17 mouse cellular contexts compared by ENCODE assay signal in genomic region chr7:81093420-81093965, GRCm38 (mm10). TPM values are rescaled to one million over a fixed set of nuclear protein-coding genes. Genes with fewer than 3 reads are reported as not detected.
DNase-seq lines count a peak whose midpoint lies in the region; ATAC-seq and TF ChIP-seq lines count a peak whose summit lies in the region.
"Had no signal": no experiment of that assay in that cellular context is flagged by ENCODE, and none has a peak within 500 bp of the region (broad histone marks: within the 10 kb centered on the region; RNA-seq: fewer than 3 reads in every experiment).

No protein-coding gene starts in this region.

- peak overlapping the region; percentile 34 for H3K9ac ChIP-seq in heart, embryonic 16.5 days (ENCODE audit: low read length)
- H3K9ac ChIP-seq in heart, adult 2 months (ENCODE audit: low read depth, low read length): no peak overlapping the region
- H3K9ac ChIP-seq: limb, embryonic 12.5 days; midbrain, embryonic 15.5 days; neural tube, embryonic 12.5 days had no signal

- TF ChIP-seq EP300 in heart, adult 2 months (IDR thresholded peaks at IDR 0.05; ENCODE audit: insufficient read depth, low read depth, low read length): no peak

- no peaks in the 10 kb centered on the region for H3K27me3 ChIP-seq in heart, embryonic 16.5 days (ENCODE audit: control insufficient read depth, insufficient read depth, low read length)
- no peaks in the 10 kb centered on the region for H3K27me3 ChIP-seq in heart, adult 2 months (ENCODE audit: control insufficient read depth, insufficient read depth, low read length)
- peaks cover 7% of the 10 kb centered on the region; the same call in 1 of the 2 replicates for H3K27me3 ChIP-seq in E14TG2a.4 (ENCODE audit: insufficient read depth, low read length)
- no peaks in the 10 kb centered on the region for H3K27me3 ChIP-seq in limb, embryonic 10.5 days (ENCODE audit: low read depth, poor library complexity, severe bottlenecking)
- H3K27me3 ChIP-seq: limb, embryonic 12.5 days; midbrain, embryonic 15.5 days; neural tube, embryonic 12.5 days had no signal

- 46% methylated on average over 18 of the region's 18 CpGs for WGBS in heart, embryonic 16.5 days
- 41% methylated on average over 18 of the region's 18 CpGs for WGBS in heart, adult 2 months
- 58% methylated on average over 18 of the region's 18 CpGs for WGBS in limb, embryonic 10.5 days

- H3K4me1 ChIP-seq in heart, embryonic 16.5 days (ENCODE audit: control insufficient read depth, insufficient read depth, low read length): peaks cover 14% of the 10 kb centered on the region
- H3K4me1 ChIP-seq in heart, adult 2 months (ENCODE audit: control insufficient read depth, insufficient read depth, low read length): no peaks in the 10 kb centered on the region
- H3K4me1 ChIP-seq in E14TG2a.4 (replicated peaks; ENCODE audit: low read depth, low read length): peaks cover 45% of the 10 kb centered on the region
- peaks cover 16% of the 10 kb centered on the region for H3K4me1 ChIP-seq in limb, embryonic 10.5 days
- H3K4me1 ChIP-seq: midbrain, embryonic 15.5 days; neural tube, embryonic 12.5 days had no signal

- no peak for ATAC-seq in heart, embryonic 16.5 days (replicated peaks; ENCODE audit: extremely low read depth, insufficient read depth, low FRiP score)
- ATAC-seq: midbrain, embryonic 15.5 days had no signal

- intact Hi-C loops in heart, adult 2 months (cut with DNase I): no loop called here

- H3K79me2 ChIP-seq in heart, adult 2 months (replicated peaks; ENCODE audit: control insufficient read depth, insufficient read depth, low read length): no peaks in the 10 kb centered on the region

- DNase-seq in cerebellum, postnatal 14 days: peak; percentile 36 to 45
- no peak for DNase-seq in cerebellum, adult 11-12 months
- no peak for DNase-seq in heart, adult 2 months
- DNase-seq in limb, embryonic 10.5 days (ENCODE audit: low spot score): no peak
- no peak for DNase-seq in thymus, postnatal 36 days
- no peak for DNase-seq in lung, postnatal 4 days
- DNase-seq: adrenal gland, adult 8-10 months; cerebellum, adult 9-11 months; kidney, postnatal 14 days; lung, postnatal 36 days had no signal

- peak overlapping the region; percentile 26; the same call in 1 of the 2 replicates for H3K27ac ChIP-seq in heart, embryonic 16.5 days (ENCODE audit: low read length)
- no peak overlapping the region for H3K27ac ChIP-seq in heart, adult 2 months
- peak overlapping the region; percentile 53 for H3K27ac ChIP-seq in limb, embryonic 10.5 days
- H3K27ac ChIP-seq: limb, embryonic 12.5 days; midbrain, embryonic 15.5 days; neural tube, embryonic 12.5 days had no signal

- TF ChIP-seq CTCF in heart, adult 2 months (IDR thresholded peaks at IDR 0.05): no peak
- TF ChIP-seq CTCF in E14TG2a.4 (conservative IDR thresholded peaks at IDR 0.05; ENCODE audit: low read length): no peak

- no peak overlapping the region for H3K4me3 ChIP-seq in heart, embryonic 16.5 days (ENCODE audit: low read length)
- H3K4me3 ChIP-seq in heart, adult 2 months: no peak overlapping the region
- peak overlapping the region; percentile 62 for H3K4me3 ChIP-seq in E14TG2a.4 (replicated peaks; ENCODE audit: low read length)
- no peak overlapping the region for H3K4me3 ChIP-seq in limb, embryonic 10.5 days
- H3K4me3 ChIP-seq: limb, embryonic 12.5 days; midbrain, embryonic 15.5 days; neural tube, embryonic 12.5 days had no signal

- H3K9me3 ChIP-seq in heart, embryonic 16.5 days (replicated peaks; ENCODE audit: control insufficient read depth, low read length): no peaks in the 10 kb centered on the region
- no peaks in the 10 kb centered on the region for H3K9me3 ChIP-seq in E14TG2a.4 (ENCODE audit: low read length)
- no peaks in the 10 kb centered on the region for H3K9me3 ChIP-seq in limb, embryonic 10.5 days (replicated peaks)
- H3K9me3 ChIP-seq: limb, embryonic 12.5 days; midbrain, embryonic 15.5 days; neural tube, embryonic 12.5 days had no signal

- H3K4me2 ChIP-seq in heart, embryonic 16.5 days (ENCODE audit: low read depth, low read length): no peak overlapping the region
- H3K4me2 ChIP-seq: limb, embryonic 12.5 days; midbrain, embryonic 15.5 days; neural tube, embryonic 12.5 days had no signal

- no peak for TF ChIP-seq POLR2A in heart, adult 2 months (IDR thresholded peaks at IDR 0.05; ENCODE audit: insufficient read depth, low read depth, low read length)

- peaks cover 19% of the 10 kb centered on the region for H3K36me3 ChIP-seq in heart, embryonic 16.5 days (ENCODE audit: control insufficient read depth, insufficient read depth)
- H3K36me3 ChIP-seq in heart, adult 2 months (ENCODE audit: control insufficient read depth, insufficient read depth, low read length): no peaks in the 10 kb centered on the region
- H3K36me3 ChIP-seq in E14TG2a.4 (ENCODE audit: insufficient read depth, low read length): peaks cover 25% of the 10 kb centered on the region
- H3K36me3 ChIP-seq in limb, embryonic 10.5 days: no peaks in the 10 kb centered on the region
- H3K36me3 ChIP-seq: limb, embryonic 12.5 days; midbrain, embryonic 15.5 days; neural tube, embryonic 12.5 days had no signal

RNA-seq across cellular contexts. Expression of gene Slc28a1, which starts 21.1 kb away (rescaled TPM):
- polyA plus RNA-seq in heart, embryonic 16.5 days (2015; fragmentation: Nextera tagmentation; extraction: Ambion mirVana): 0.09 and 0.22 TPM in 2 replicates
- under 1 TPM; 0.18 to 0.20 TPM for total RNA-seq in heart, adult 2 months (2021)
- polyA plus RNA-seq in heart, adult 2 months (2012; rRNA removed): 0.08 and 0.20 TPM in 2 replicates
- polyA plus RNA-seq in limb, embryonic 10.5 days (2016; fragmentation: Nextera tagmentation; extraction: Ambion mirVana): 0.09 TPM in 1 of 2 replicates, not detected in the other
- total RNA-seq: adrenal gland, adult 8-10 months; layer of hippocampus, postnatal 25 days had no signal
- polyA plus RNA-seq: embryonic facial prominence, embryonic 11.5 days; limb, embryonic 12.5 days; midbrain, embryonic 15.5 days; neural tube, embryonic 12.5 days had no signal

RNA-seq across cellular contexts. Expression of gene Alpk3, which starts 36.1 kb away (rescaled TPM):
- polyA plus RNA-seq in heart, embryonic 16.5 days (2015; fragmentation: Nextera tagmentation; extraction: Ambion mirVana): 18.2 and 22.7 TPM in 2 replicates
- total RNA-seq in heart, adult 2 months (2021): 100 to 1,000 TPM; 117 to 137 TPM
- 32.3 and 32.4 TPM in 2 replicates for polyA plus RNA-seq in heart, adult 2 months (2012; rRNA removed)
- 0.19 and 0.48 TPM in 2 replicates for polyA plus RNA-seq in limb, embryonic 10.5 days (2016; fragmentation: Nextera tagmentation; extraction: Ambion mirVana)

Comparison
In these comparisons a context has a peak if more than half of its experiments do, and no peak if none do; other contexts are left out.
1. DNase-seq: peak in cerebellum, postnatal 14 days (2 of 2); none in cerebellum, adult 11-12 months (single experiment), heart, adult 2 months (0 of 2), limb, embryonic 10.5 days (single experiment), thymus, postnatal 36 days (0 of 2) and lung, postnatal 4 days (0 of 2).
2. RNA of gene Alpk3, which starts 36.1 kb away (polyA plus RNA-seq): 32.3 to 32.4 TPM in heart, adult 2 months and 18.2 to 22.7 TPM in heart, embryonic 16.5 days; 0.19 to 0.48 TPM in limb, embryonic 10.5 days; every median in the first group is over 10 times any median in the second.